Mouse (Mus musculus): ENCODE results near the gene Zwilch.

DNA sequence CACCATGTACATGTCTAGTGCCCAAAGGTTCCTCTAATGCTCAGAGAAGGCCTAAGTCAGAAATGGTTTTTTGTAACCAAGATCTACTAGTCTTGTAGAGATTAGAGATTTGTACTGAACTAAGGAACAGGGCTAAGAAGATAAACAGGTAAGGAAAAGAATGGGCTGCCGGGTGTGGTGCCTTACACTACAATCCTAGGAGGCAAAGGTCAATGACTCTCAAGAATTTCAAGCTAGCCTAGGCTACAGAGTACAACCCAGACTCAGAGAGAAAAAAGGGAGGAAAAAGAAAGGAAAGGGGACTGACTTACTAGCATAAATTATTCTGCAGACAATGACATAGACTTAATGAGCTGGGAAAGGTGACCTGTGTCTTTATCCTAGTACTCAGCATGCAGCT is 47.7 kb upstream of the Zwilch start:
- TF ChIP-seq CTCF (IDR thresholded peaks at IDR 0.05; ENCODE audit: borderline replicate concordance, insufficient read depth, low read depth, low read length) = no peak
- no peak for TF ChIP-seq POLR2A (IDR thresholded peaks at IDR 0.05; ENCODE audit: borderline replicate concordance, insufficient read depth, low read length)

Data from cerebellum, adult 2 months (tissue).